Mouse (Mus musculus): ENCODE measurements around the gene Fam208a. TPM values are rescaled to one million over a fixed set of nuclear protein-coding genes. Genes with fewer than 3 reads are reported as not detected.

Gene Fam208a
- polyA plus RNA-seq (2012; rRNA removed), result 6.5 and 9.0 TPM in 2 replicates
- polyA plus RNA-seq (2014; fragmentation: Nextera tagmentation; extraction: Ambion mirVana), result 2.2 and 2.3 TPM in 2 replicates

DNA sequence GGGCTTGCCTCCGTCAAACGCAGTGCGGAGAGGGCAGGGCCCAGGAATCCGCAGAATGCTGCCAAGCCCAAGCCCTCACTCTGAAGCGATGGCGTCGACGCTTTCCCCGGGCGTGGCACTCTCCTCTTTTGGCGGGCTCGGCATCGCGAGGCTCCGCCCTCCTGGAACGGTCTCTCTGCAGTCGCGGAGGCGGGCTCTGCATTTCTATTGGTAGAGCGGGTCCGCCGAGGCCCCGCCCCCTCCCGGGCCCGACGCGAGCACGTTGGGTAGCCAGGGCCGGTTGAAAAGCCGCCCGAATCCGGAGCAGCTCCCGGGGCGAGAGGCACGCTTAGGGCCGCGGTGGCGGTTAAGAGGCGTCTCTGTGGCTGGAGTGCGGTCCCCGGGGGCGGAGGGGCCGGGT lies at the start of gene Fam208a:
Gene Fam208a (plus strand): TSS at position 262 of the 400 bp plus-strand sequence.
- Histone ChIP-seq H3K27me3 (ENCODE audit: control insufficient read depth, insufficient read depth, low read length) (no peaks in the 10 kb centered on the region), H3K36me3 (replicated peaks; ENCODE audit: control insufficient read depth, insufficient read depth, low read depth) (peaks cover 3% of the 10 kb centered on the region), H3K4me1 (replicated peaks; ENCODE audit: control insufficient read depth in 2 of 2, insufficient read depth in 2 of 2, low read length in 1 of 2) (peaks cover 3 to 5% of the 10 kb centered on the region in 2 experiments; a peak in 3 of 4 replicates), H3K27ac (peak within 1 kb of the TSS; percentile 76), H3K9me3 (ENCODE audit: control insufficient read depth, low read length) (peaks cover 3% of the 10 kb centered on the region; the same call in 1 of the 2 replicates), H3K4me2 (ENCODE audit: low read depth) (peak within 1 kb of the TSS; percentile 76), H3K9ac (replicated peaks) (peak within 1 kb of the TSS; percentile 82), H3K4me3 (ENCODE audit: insufficient read depth in 1 of 2, low read depth in 2 of 2, low read length in 2 of 2) (peak within 1 kb of the TSS; percentile 81 to 86)
- under 1% methylated on average over 42 of the region's 43 CpGs for WGBS (ENCODE audit: insufficient replicate concordance)
- DNase-seq (ENCODE audit: low read depth in 3 of 3, low spot score in 3 of 3) (peak; percentile 83 to 91 (median 86)), ATAC-seq (ENCODE audit: insufficient read depth) (peak; percentile 93)
- TF ChIP-seq CTCF (IDR thresholded peaks at IDR 0.05; ENCODE audit: low read depth), result no peak
- TF ChIP-seq EP300 (IDR thresholded peaks at IDR 0.05; ENCODE audit: low read depth), result 0 out of 2 replicates have a peak, but pooled peaks have one; percentile 21

DNA sequence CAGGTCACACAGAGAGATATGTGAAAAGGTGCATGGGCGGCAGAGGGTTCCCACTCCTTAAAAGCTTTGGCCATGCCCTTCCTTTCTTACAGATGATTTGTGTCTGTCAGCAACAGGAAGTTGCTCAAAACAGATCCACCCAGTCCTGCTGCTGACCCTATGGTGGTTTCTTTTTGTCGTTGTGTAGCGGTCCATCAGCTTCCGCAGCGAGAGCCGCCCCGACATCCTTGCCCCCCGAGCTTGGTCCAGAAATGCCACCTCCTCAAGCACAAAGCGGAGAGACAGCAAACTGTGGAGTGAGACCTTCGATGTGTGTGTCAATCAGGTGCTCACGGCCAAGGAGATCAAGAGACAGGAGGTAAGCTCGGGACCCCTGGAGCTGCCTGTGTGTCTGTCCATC lies 49.2 kb upstream of the Fam208a start:
- WGBS (ENCODE audit: insufficient replicate concordance), result 16% methylated on average over 12 of the region's 12 CpGs
- H3K27ac ChIP-seq, result no peak overlapping the region
- peak overlapping the region; percentile 2; the same call in 1 of the 2 replicates for H3K4me2 ChIP-seq (ENCODE audit: low read depth)
- H3K9ac ChIP-seq (replicated peaks), result no peak overlapping the region
- no peaks in the 10 kb centered on the region for H3K9me3 ChIP-seq (ENCODE audit: control insufficient read depth, low read length)
- no peaks in the 10 kb centered on the region for H3K27me3 ChIP-seq (ENCODE audit: control insufficient read depth, insufficient read depth, low read length)
- DNase-seq (ENCODE audit: low read depth in 3 of 3, low spot score in 3 of 3) (no peak), ATAC-seq (ENCODE audit: insufficient read depth) (no peak)
- H3K4me3 ChIP-seq (ENCODE audit: insufficient read depth in 1 of 2, low read depth in 2 of 2, low read length in 2 of 2), result peak overlapping the region; percentile 11 to 51; a peak in 2 of 4 replicates
- H3K4me1 ChIP-seq (replicated peaks; ENCODE audit: control insufficient read depth in 2 of 2, insufficient read depth in 2 of 2, low read length in 1 of 2), result peaks cover 0 to 6% of the 10 kb centered on the region in 2 experiments; a peak in 2 of 4 replicates
- TF ChIP-seq EP300 (IDR thresholded peaks at IDR 0.05; ENCODE audit: low read depth), result no peak
- no peak for TF ChIP-seq CTCF (IDR thresholded peaks at IDR 0.05; ENCODE audit: low read depth)
- no peaks in the 10 kb centered on the region for H3K36me3 ChIP-seq (replicated peaks; ENCODE audit: control insufficient read depth, insufficient read depth, low read depth)

DNA sequence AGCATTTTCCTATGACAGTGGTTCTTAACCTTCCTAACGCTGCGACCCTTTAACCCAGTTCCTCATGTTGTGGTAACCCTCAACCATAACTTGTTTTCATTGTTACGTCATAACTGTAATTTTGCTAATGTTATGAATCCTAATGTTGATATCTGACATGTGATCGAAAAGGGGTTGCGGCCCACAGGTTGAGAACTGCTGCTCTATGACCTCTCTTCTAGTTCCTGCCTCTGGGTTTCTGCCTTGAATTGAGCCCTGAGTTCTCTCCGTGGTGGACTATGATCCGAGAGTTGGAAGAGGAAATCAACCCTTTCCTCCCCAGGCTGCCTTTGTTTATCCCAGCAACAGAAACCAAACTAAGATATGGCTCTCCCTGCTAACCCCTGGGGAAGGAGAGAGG lies 47.2 kb upstream of the Fam208a start:
- Histone ChIP-seq H3K4me1 (replicated peaks; ENCODE audit: control insufficient read depth in 2 of 2, insufficient read depth in 2 of 2, low read length in 1 of 2) (peaks cover 0 to 2% of the 10 kb centered on the region in 2 experiments; a peak in 2 of 4 replicates), H3K27me3 (ENCODE audit: control insufficient read depth, insufficient read depth, low read length) (no peaks in the 10 kb centered on the region), H3K4me3 (ENCODE audit: insufficient read depth in 1 of 2, low read depth in 2 of 2, low read length in 2 of 2) (no peak overlapping the region), H3K36me3 (replicated peaks; ENCODE audit: control insufficient read depth, insufficient read depth, low read depth) (no peaks in the 10 kb centered on the region), H3K27ac (no peak overlapping the region), H3K9ac (replicated peaks) (no peak overlapping the region), H3K4me2 (ENCODE audit: low read depth) (no peak overlapping the region), H3K9me3 (ENCODE audit: control insufficient read depth, low read length) (no peaks in the 10 kb centered on the region)
- TF ChIP-seq CTCF (IDR thresholded peaks at IDR 0.05; ENCODE audit: low read depth) (no peak), EP300 (IDR thresholded peaks at IDR 0.05; ENCODE audit: low read depth) (no peak)
- no peak for ATAC-seq (ENCODE audit: insufficient read depth)
- WGBS (ENCODE audit: insufficient replicate concordance), result 49% methylated on average over 7 of the region's 7 CpGs
- DNase-seq (ENCODE audit: low read depth in 3 of 3, low spot score in 3 of 3), result no peak

DNA sequence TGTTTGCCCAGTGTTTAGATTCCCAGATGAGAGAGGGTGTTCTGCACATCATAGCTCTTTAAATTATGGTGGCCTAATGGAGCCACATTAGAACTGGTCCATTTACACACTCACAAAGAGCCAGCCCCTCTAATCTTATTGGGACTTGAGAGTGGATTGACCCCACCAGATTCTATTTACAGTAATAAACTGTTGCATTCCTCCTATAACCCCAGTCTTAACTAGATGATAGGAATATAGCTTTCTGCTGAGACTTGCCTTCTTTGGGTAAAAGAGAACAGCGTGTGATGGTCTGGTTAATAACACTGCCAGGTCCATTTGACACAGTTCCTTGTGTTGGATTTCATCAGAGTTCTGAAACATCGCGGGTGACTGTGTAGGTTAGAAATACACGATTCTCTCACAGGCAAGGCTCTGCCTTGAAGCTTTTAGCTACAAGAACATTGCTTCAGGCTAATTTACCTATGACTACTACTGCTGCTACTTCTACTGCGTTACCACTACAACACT lies 45.3 kb upstream of the Fam208a start:
- Histone ChIP-seq H3K36me3 (replicated peaks; ENCODE audit: control insufficient read depth, insufficient read depth, low read depth) (no peaks in the 10 kb centered on the region), H3K9me3 (ENCODE audit: control insufficient read depth, low read length) (no peaks in the 10 kb centered on the region), H3K27ac (no peak overlapping the region), H3K27me3 (ENCODE audit: control insufficient read depth, insufficient read depth, low read length) (no peaks in the 10 kb centered on the region), H3K4me1 (replicated peaks; ENCODE audit: control insufficient read depth in 2 of 2, insufficient read depth in 2 of 2, low read length in 1 of 2) (peaks cover 0 to 2% of the 10 kb centered on the region in 2 experiments; a peak in 2 of 4 replicates), H3K4me2 (ENCODE audit: low read depth) (no peak overlapping the region), H3K4me3 (ENCODE audit: insufficient read depth in 1 of 2, low read depth in 2 of 2, low read length in 2 of 2) (no peak overlapping the region), H3K9ac (replicated peaks) (no peak overlapping the region)
- no peak for TF ChIP-seq CTCF (IDR thresholded peaks at IDR 0.05; ENCODE audit: low read depth)
- no peak for TF ChIP-seq EP300 (IDR thresholded peaks at IDR 0.05; ENCODE audit: low read depth)
- ATAC-seq (ENCODE audit: insufficient read depth), result no peak
- no peak for DNase-seq (ENCODE audit: low read depth in 3 of 3, low spot score in 3 of 3)
- WGBS (ENCODE audit: insufficient replicate concordance), result 67% methylated on average over 5 of the region's 5 CpGs

DNA sequence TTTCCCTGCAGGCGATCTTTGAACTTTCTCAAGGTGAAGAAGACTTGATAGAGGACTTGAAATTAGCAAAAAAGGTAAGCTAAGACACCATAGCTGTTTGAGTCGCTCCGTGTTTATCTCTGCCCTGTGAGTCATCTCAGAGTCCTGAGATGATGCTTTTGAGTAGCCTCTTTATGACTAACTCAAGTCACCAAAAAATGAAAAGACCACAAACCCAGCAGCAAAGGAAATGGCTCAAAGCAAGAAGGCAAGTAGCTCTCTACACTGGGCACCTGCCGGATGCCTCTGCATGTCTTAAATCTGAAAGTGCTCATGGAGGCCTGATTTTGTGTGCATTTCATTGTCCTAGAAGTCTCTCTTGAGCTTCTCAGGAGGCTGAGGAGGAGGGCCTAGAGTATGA lies 44.5 kb upstream of the Fam208a start:
- no peak for ATAC-seq (ENCODE audit: insufficient read depth)
- no peak overlapping the region for H3K4me2 ChIP-seq (ENCODE audit: low read depth)
- H3K27ac ChIP-seq, result no peak overlapping the region
- H3K4me1 ChIP-seq (replicated peaks; ENCODE audit: control insufficient read depth in 2 of 2, insufficient read depth in 2 of 2, low read length in 1 of 2), result no peaks in the 10 kb centered on the region; a peak in 2 of 4 replicates
- no peak overlapping the region for H3K9ac ChIP-seq (replicated peaks)
- DNase-seq (ENCODE audit: low read depth in 3 of 3, low spot score in 3 of 3), result no peak
- H3K9me3 ChIP-seq (ENCODE audit: control insufficient read depth, low read length), result no peaks in the 10 kb centered on the region
- TF ChIP-seq CTCF (IDR thresholded peaks at IDR 0.05; ENCODE audit: low read depth), result no peak
- no peak for TF ChIP-seq EP300 (IDR thresholded peaks at IDR 0.05; ENCODE audit: low read depth)
- no peak overlapping the region for H3K4me3 ChIP-seq (ENCODE audit: insufficient read depth in 1 of 2, low read depth in 2 of 2, low read length in 2 of 2)
- no peaks in the 10 kb centered on the region for H3K36me3 ChIP-seq (replicated peaks; ENCODE audit: control insufficient read depth, insufficient read depth, low read depth)
- no peaks in the 10 kb centered on the region for H3K27me3 ChIP-seq (ENCODE audit: control insufficient read depth, insufficient read depth, low read length)
- WGBS (ENCODE audit: insufficient replicate concordance), result 77% methylated on average over 4 of the region's 4 CpGs

Measured in liver, embryonic 14.5 days (tissue).